Mouse (Mus musculus) brain, embryonic 18.5 days (tissue): ENCODE results near the gene Git1.

ENCODE experiments used
- DNase-seq: peaks from one replicate; pipeline ENCODE4 v3.0.0-alpha.2; 2012; ENCODE audit warnings: low read depth, low spot score

Gene Git1

GRCm38 (mm10) chr11:77501392-77501791 lies 8.0 kb downstream of the Git1 start:
- DNase-seq: no peak

DNA sequence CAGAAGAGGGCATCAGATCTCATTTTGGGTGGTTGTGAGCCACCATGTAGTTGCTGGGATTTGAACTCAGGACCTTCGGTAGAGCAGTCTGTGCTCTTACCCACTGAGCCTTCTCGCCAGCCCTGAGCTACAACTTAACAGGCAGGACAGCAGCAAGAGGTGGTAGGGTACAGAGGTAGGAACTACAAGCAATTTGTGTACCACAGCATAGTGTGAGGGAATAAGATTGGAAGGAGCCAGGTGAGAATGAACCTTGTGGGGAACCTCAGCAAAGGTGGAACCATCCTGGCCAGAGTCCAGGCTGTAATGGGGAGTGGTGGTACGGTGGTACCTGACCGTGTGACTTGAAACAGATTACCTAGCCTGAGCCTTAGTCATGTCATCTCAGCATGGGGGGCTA lies 8.6 kb downstream of the Git1 start:
- no peak for DNase-seq

- no peak for DNase-seq
These were observed 9.1 kb downstream of the Git1 start for GRCm38 (mm10) chr11:77502481-77502880.

GRCm38 (mm10) chr11:77503511-77503910 lies 10.1 kb downstream of the Git1 start:
- no peak for DNase-seq

- DNase-seq: no peak
These were observed 11.0 kb downstream of the Git1 start for GRCm38 (mm10) chr11:77504377-77504776.

DNA sequence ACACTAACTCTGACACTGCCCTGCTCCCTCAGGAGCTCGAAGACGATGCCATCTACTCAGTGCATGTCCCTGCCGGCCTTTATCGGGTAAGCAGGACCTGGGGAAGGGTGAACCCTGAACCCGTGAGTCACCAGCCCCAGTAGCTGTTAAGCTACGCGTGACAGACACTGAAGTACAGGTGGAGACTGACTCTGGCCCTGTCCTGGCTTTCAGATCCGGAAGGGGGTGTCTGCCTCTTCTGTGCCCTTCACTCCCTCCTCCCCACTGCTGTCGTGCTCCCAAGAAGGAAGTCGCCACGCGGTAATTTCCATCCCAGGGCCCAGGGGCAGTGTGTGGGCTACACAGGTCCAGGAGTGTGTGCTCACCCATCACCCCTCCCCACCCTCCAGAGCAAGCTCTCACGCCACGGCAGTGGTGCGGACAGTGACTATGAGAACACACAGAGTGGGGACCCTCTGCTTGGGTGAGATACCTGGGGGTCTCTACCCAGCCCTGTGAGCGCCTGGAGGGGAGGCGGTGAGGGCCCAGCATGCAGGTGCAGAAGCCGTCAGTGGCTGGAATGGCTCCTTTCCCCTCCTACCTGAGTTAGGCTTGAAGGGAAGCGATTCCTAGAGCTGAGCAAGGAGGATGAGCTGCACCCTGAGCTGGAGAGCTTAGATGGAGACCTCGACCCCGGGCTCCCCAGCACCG lies 12.1 kb downstream of the Git1 start:
- DNase-seq: no peak

DNA sequence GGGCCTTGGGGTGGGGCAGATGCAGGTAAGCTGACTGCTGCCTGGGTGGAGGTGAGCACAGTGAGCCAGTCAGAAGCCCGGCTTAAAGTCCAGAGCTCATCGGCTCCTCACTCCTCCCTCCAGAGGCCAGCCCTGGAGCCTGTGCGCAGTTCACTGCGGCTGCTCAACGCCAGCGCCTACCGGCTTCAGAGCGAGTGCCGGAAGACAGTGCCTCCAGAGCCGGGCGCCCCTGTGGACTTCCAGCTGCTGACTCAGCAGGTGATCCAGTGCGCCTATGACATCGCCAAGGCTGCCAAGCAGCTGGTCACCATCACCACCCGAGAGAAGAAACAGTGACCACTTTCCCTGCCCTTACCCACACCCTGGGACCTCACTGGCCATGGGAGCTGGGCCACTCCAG lies 12.9 kb downstream of the Git1 start:
- no peak for DNase-seq

DNA sequence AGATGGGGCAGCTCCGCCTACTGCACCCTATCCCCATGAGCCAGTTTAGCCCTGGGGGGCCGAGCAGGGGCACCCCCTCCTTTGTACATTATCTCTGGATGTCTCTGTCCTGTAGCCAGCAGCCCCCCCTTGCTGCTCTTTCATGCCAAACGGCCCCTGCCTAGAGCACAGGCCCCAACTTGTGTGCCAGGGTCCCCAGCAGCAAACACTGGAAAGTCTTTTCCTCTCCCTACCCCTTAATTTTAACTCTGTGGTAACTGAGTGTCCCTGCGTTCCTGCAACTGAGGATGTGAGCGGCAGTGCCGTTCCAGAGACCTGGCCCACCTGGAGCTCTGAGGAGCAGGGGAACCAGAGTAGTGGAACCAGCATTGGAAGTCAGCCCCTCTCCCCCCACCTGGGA lies 13.6 kb downstream of the Git1 start:
- no peak for DNase-seq

DNA sequence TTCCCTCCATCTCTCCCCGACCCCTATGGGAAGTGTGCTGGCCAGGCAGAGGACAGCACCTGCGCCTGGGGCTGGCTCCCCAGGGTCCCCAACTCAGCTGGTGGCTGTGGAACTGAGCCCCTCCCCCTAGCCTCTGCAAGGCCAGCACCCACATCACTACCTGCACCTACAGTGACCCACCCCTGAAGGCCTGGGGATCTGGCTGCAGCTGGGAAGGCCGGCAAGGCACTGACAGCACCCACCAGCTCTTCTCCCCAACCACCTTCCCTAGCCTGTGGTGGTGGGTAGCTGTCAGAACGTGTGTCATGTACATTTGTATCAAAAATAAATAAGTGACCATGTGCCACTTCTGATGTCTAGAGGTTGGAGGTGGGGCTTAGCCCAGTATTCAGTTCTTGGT lies 14.1 kb downstream of the Git1 start:
- no peak for DNase-seq

DNA sequence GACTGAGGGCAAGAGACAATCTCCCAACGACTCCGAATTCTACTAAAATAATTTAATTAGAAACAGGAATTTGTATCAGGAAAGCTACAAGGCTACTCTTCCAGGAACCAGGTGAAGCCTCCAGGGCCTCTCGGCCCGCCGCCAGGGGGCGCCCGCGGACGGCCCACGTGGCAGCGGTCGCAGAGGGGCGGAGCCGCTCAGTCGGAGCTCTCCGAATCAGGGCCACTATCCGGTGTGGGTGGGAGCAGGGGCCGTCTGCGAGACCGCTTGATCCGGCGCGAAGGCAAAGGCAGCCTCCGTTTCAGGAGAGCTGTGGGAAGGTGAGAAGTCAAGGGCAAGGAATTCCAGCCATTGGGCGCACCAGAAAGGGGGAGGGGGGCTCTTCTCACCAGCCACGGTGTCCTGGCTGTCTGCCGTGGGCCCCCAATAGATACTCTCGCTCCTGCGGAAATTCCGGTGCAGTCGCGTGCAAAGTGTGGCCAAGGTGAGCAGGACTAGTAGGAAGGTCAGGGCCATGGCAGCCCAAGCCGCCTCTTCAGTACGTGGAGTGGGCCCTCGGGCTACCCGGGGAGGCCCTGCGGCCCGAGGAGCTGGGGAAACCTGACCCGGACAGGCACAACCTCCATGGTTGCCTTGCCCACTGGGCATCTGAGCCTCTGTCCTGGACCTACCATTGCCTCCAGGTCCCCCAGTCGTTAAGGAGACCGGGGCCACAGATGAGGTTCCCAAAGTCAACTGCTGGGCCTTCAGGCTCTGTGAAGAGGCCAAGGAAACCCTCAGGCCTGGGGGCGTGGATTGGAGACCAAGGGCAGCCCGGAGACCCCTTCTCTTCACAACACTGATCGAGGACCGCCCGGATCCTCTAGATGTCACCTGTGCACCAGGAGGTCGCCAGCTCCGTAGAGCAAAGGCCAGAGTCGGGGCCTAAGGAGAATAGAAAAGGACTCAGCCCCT lies 15.0 kb downstream of the Git1 start:
- DNase-seq: no peak

GRCm38 (mm10) chr11:77511336-77511735 lies 18.0 kb downstream of the Git1 start:
- DNase-seq: no peak

- no peak for DNase-seq
These were observed 19.8 kb downstream of the Git1 start for GRCm38 (mm10) chr11:77512891-77513810.

DNA sequence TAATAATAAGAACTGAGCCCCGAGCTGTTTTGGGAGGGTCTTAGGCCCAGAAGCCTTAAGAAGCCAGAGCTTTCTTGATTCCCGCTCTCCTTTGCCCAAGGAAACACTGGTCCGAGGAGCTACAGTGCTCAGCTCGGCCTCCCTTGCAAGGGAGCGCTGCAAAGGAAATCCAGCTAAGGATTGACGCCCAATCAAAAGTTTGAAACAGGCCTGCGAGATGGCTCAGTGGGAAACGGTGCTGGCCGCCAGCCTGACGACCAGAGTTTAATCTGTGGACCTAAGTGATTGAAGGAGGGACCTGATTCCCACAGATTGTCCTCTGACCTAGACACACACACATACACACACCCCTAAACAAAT lies 20.4 kb downstream of the Git1 start:
- no peak for DNase-seq

DNA sequence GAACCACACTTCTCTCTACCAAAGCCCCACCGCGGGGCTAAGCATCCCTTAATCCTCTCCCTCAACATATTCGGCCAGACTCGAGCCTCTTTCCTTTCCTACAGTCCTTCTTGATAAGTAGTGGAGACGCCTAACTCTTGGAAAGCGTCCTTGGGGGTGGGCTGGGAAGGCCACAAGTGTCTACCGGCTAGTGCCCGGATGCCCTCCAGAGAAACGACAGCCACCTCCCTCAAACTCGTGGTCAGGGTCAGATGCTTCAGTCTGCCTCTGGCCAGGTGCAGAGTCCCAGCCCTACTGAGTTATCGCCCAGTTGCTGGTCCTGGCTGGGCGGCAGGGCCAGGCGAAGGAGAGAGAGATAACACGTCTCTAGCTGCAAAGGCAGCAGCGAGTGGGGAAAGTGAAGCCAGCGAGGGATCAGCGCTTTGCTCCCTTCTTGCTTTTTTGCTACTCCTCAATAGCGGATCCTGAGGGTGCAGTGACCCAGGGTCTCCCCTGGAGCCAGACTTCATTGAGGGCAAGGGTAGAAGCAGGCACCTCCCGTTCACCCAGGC lies 21.0 kb downstream of the Git1 start:
- DNase-seq: no peak

- no peak for DNase-seq
These were observed 21.7 kb downstream of the Git1 start, which contains the start of gene Abhd15 for GRCm38 (mm10) chr11:77514832-77515636. Gene Abhd15, plus strand, starts transcription at chr11:77515121.

DNA sequence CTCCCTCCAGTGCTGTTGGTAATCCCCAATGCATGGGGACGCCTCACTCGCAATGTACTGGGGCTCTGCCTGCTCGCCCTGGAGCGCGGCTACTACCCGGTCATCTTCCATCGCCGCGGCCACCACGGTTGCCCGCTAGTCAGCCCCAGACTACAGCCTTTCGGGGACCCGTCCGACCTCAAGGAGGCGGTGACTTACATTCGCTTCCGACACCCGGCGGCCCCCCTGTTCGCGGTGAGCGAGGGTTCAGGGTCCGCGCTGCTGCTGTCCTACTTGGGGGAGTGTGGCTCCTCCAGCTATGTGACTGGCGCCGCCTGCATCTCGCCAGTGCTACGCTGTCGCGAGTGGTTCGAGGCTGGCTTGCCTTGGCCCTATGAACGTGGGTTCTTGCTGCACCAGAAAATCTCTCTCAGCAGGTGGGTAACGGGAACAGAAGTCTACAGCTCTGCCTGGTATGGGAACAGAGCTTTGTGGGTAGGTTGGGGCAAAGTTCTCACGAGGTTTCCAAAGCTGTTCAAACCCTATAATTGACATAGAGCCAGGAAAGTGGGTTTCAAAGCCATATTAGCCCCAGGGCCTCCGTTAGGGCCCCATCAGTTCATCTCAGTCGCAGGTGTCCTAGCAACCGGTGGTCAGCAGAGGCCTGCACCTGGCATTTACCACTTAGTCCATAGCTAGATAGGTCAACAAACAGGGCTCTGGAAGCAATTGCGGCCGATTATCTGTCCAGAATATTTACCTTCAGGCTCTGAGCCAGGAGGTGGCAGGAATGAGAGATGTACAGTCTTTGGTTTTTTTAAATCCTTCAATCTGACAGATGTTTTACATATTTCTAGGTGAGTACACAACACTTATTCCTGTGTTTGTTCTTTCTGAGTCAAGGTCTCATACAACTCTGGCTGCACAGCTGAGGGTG lies 22.5 kb downstream of the Git1 start, which contains the start of gene Trp53i13:
Gene Trp53i13 (minus strand): TSS at position 344 of the 916 bp plus-strand sequence.
- no peak for DNase-seq

DNA sequence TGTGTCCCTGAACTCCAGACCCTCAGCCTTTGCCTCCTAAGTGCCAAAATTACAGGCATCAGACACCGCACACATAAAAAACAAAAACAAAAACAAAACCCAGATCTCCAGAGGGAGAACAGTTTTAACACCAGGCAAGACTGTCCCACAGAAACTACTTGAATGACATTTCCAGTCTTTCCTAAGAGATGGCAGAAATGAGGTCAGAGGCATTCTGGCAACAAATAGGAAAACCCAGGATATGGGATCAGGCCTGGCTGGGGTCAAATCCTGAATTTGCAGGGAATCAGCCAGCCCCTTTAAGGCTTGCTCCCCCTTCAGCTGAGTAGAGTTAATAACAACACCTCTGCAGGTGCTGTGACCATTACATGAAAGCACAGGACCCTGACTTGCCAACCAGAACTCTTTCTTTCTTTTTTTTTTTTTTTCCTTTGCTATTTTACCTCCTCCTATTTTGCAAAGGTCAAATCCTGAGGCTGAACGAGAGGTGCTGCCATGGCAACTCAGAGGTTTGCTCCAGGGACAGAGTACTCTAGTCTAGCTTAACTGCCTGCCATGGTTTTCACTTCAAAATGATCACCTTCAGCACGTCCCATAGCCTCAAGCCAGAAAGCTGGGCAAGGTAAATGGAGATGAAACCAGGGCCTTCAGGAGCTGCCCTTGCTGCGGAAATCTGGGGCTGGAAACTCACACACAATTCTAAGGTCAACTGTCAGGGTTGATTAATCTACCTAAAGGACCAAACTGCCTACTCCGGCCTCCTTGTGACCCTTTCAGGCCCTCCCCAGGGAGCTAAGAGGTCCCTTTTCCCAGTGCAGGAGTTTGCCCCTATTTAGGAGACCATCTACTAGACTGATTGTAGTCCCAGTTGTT lies 23.4 kb downstream of the Git1 start:
- no peak for DNase-seq

DNA sequence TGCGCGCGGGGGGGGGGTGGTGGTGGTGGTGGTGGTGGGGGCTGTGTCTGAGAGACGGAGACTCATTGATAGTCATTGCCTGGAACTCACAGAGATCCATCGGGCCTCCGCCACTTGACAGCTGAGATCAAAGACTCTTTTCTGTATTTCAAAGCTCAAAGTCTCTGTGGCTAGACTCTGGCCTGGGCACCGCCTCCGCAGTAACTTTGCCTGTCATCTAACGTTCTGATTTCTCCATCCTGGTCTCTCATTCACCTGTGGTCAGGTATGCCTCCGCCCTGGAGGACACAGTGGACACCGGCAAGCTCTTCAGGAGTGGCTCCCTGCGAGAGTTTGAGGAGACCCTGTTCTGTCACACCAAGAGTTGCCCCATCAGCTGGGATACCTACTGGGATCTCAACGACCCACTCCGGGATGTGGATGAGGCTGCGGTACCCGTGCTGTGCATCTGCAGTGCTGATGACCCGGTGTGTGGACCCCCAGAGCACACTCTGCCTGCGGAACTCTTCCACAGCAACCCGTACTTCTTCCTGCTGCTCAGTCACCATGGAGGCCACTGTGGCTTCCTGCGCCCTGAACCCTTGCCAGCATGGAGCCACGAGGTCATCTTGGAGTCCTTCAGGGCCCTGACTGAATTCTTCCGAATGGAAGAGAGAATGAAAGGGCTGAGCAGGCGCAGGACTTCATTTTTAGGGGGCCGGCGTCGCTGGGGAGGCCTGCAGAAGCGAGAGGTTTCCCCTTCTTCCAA lies 24.9 kb downstream of the Git1 start:
- no peak for DNase-seq
